Mouse (Mus musculus): Measurements from ENCODE around the gene Tbc1d14.
A peak's percentile ranks its signal among the peaks of the same experiment; 100 is the strongest.

Tbc1d14 gene

GRCm38 (mm10) chr5:36593176-36593575 is at the start of gene Tbc1d14:
Gene Tbc1d14 (minus strand): TSS chr5:36593276.
- DNase-seq (ENCODE audit: low read depth, low spot score) = no peak

- DNase-seq (ENCODE audit: low read depth, low spot score) = no peak
These were observed 32.5 kb upstream of the Tbc1d14 start for GRCm38 (mm10) chr5:36625612-36626011.

GRCm38 (mm10) chr5:36623670-36624069 is 30.6 kb upstream of the Tbc1d14 start:
- DNase-seq (ENCODE audit: low read depth, low spot score) = no peak

GRCm38 (mm10) chr5:36621058-36621449 is 28.0 kb upstream of the Tbc1d14 start:
- DNase-seq (ENCODE audit: low read depth, low spot score) = no peak

GRCm38 (mm10) chr5:36620409-36621057 is 27.5 kb upstream of the Tbc1d14 start:
- DNase-seq (ENCODE audit: low read depth, low spot score) = no peak

GRCm38 (mm10) chr5:36618890-36619289 is 25.8 kb upstream of the Tbc1d14 start:
- DNase-seq (ENCODE audit: low read depth, low spot score) = no peak

- DNase-seq (ENCODE audit: low read depth, low spot score) = no peak
These were observed 25.3 kb upstream of the Tbc1d14 start for GRCm38 (mm10) chr5:36618356-36618755.

- DNase-seq (ENCODE audit: low read depth, low spot score) = no peak
These were observed 21.0 kb upstream of the Tbc1d14 start for GRCm38 (mm10) chr5:36614124-36614523.

- no peak for DNase-seq (ENCODE audit: low read depth, low spot score)
These were observed 15.9 kb upstream of the Tbc1d14 start for GRCm38 (mm10) chr5:36608939-36609499.

- no peak for DNase-seq (ENCODE audit: low read depth, low spot score)
These were observed 10.0 kb upstream of the Tbc1d14 start for GRCm38 (mm10) chr5:36603031-36603430.

- DNase-seq (ENCODE audit: low read depth, low spot score) = no peak
These were observed 9.0 kb upstream of the Tbc1d14 start for GRCm38 (mm10) chr5:36602028-36602427.

GRCm38 (mm10) chr5:36601492-36601891 is 8.4 kb upstream of the Tbc1d14 start:
- DNase-seq (ENCODE audit: low read depth, low spot score) = no peak

GRCm38 (mm10) chr5:36598883-36599282 is 5.8 kb upstream of the Tbc1d14 start:
- no peak for DNase-seq (ENCODE audit: low read depth, low spot score)

GRCm38 (mm10) chr5:36597653-36598052 is 4.6 kb upstream of the Tbc1d14 start:
- no peak for DNase-seq (ENCODE audit: low read depth, low spot score)

GRCm38 (mm10) chr5:36596225-36596624 is 3.1 kb upstream of the Tbc1d14 start:
- DNase-seq (ENCODE audit: low read depth, low spot score) = no peak

- DNase-seq (ENCODE audit: low read depth, low spot score) = no peak
These were observed 2.0 kb upstream of the Tbc1d14 start for GRCm38 (mm10) chr5:36595115-36595514.

- DNase-seq (ENCODE audit: low read depth, low spot score) = no peak
These were observed 1.3 kb upstream of the Tbc1d14 start for GRCm38 (mm10) chr5:36594344-36594743.

- no peak for DNase-seq (ENCODE audit: low read depth, low spot score)
These were observed 2.6 kb downstream of the Tbc1d14 start for GRCm38 (mm10) chr5:36590499-36590920.

GRCm38 (mm10) chr5:36584299-36584698 is 8.8 kb downstream of the Tbc1d14 start:
- DNase-seq (ENCODE audit: low read depth, low spot score) = no peak

- peak; percentile 99 for DNase-seq (ENCODE audit: low read depth, low spot score)
These were observed 11.0 kb downstream of the Tbc1d14 start for GRCm38 (mm10) chr5:36581924-36582642.

- no peak for DNase-seq (ENCODE audit: low read depth, low spot score)
These were observed 11.7 kb downstream of the Tbc1d14 start for GRCm38 (mm10) chr5:36581259-36581923.

GRCm38 (mm10) chr5:36579967-36580366 is 13.1 kb downstream of the Tbc1d14 start:
- DNase-seq (ENCODE audit: low read depth, low spot score) = no peak
